Mouse (Mus musculus): ENCODE data around the gene Prc1.

Prc1 gene

DNA sequence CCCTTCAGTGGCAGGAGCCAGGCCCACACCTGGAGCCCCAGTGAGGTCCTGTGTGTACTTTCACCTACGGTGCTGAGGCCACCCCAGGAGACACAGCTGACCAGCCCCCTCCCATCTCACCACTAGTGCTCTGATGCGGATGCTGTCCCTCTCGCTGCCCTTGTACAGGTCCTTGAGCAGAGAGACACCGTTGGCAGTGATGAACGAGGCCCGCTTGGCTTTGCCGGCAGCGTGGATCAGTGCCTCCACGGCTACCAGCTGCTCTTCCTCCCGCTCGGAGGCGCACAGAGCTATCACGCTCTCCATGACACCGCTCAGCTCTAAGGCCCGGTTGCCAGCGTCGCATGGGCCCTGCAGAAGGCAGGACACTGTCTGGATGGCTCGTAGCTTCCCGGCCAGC is 37.2 kb downstream of the Prc1 start:
- no peak for DNase-seq (ENCODE audit: extremely low read depth, low read depth)

DNA sequence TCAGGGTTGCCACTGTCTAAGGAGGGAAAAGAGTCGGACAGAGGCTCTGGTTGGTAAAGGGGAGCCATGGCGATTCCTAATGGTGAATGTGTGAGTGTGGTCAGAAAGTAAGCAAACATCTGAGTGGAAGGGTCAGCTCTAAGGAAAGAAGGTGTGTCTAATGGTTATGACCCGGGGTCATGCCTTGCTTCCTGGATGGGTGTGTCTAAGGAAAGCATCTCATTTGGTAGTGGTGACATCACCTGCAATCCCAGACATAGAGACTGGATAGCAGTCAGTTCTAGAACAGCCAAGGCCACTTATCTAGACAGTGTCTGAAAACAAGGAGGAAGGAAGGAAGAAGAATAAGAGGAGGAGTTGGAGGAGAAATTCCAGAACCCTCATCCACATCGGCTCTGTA is 40.6 kb downstream of the Prc1 start:
- DNase-seq (ENCODE audit: extremely low read depth, low read depth), result no peak

DNA sequence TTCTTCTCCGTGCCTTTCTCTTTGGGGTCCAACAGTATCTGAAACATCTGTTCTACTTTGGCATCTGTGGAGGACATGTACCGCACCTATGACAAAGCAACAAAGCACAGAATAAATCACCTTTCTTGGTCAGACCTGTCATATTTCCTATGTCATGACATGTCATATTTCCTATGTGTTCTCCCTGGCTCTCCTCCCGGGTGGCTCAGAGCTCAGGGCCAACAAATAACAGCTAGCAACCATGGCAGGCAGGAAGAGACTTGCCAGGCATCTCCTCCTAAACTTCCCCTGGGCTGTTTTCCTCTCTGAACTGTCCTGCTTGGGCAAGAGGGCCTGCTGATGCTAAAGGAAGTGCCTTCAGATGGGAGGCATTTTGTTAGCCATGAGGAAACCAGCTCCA is 42.7 kb downstream of the Prc1 start:
- no peak for DNase-seq (ENCODE audit: extremely low read depth, low read depth)

DNA sequence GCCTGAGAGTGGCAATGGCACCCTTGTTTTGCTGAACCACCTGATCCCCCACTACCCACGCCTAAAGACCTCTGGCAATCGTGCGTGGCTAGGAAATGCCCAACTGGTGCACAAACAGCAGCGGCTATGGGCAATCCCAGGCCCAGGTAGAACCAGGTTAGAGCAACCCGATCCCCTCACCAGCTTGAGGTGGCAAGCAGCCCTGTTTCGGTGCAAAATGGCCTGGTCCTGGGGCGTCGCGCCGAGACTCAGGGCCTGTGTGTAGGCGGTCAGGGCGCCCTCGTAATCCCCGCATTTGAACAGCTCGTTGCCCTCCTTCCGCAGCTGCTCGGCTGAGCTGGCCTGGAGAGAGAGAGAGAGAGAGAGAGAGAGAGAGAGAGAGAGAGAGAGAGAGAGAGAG is 45.1 kb downstream of the Prc1 start:
- DNase-seq (ENCODE audit: extremely low read depth, low read depth), result no peak

DNA sequence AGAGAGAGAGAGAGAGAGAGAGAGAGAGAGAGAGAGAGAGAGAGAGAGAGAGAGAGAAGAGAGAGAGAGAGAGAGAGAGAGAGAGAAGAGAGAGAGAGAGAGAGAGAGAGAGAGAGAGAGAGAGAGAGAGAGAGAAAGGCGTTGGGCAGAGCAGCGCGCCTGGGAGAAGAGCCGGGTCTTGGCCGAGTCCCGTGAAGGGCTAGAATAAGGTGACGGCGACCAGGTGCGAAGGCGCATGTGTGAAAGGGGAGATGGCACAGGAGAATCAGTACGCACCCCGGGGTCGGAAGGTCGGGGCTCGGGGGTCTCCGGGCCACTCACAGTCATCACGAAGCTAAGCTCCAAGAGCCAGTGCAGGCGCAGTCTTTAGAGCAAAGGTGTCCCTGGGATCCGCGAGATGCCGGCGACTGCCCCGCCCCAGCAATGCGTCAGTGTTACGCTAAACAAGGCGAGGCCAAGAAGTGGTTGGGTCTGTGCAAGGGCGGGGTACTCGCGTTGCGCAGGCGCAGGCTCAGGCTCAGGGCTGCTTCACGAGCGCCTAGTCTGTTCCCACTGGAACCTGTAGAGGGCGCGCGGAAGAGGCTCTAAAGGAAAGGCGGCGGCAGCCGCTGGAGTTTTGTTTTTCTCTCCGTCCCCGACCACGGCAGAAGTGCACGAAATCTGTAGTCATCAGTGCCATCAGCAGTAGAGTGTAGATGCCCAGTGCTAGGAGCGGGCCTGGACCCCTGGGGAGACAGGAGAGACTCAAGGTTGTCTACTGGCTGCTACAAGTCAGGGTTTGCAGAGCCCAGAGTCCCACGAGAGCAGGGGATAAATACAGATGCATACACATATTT is 45.8 kb downstream of the Prc1 start:
- DNase-seq (ENCODE audit: extremely low read depth, low read depth), result peak; percentile 90

DNA sequence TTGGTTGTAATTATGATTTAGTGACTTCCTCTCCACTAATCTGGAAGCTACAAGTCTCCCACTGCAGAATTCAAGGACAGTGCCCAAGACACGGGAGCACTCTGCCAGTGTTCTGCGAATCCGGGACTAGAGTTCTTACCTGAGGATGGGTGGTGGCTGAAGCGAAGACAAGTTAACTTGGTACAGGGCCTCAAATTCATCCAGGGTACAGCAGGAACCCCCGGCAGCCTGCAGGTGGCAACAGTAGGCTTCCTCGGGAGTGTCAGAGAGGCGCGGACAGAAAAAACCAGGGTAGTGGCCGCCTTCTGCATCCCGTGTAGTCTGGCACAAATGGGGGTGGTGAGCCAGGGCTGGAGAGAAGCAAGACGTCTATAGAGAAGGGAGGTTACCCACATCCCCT is 46.5 kb downstream of the Prc1 start, which contains the start of gene Unc45a:
Gene Unc45a, minus strand, starts transcription at position 213 of the 400 bp plus-strand sequence.
- peak; percentile 62 for DNase-seq (ENCODE audit: extremely low read depth, low read depth)

DNA sequence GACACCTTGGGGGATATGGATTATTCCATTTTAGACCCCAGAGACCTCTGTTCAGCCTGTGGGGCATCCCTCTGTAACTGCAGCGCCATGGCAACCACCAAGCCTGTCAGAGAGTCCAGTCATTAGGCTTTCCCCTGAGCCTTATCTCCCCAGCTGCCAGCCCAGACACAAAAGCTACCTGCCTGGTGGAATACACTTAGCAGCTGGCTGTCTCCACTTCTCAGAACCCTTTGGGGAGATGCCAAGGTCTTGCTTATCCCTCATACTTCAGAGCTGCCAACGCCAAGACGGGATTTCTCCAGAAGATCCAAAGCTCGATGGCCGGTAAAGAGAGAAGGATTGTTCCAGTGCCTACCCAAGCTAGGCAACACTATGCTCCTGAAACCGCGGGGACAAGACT is 47.5 kb downstream of the Prc1 start:
- DNase-seq (ENCODE audit: extremely low read depth, low read depth), result peak; percentile 22

DNA sequence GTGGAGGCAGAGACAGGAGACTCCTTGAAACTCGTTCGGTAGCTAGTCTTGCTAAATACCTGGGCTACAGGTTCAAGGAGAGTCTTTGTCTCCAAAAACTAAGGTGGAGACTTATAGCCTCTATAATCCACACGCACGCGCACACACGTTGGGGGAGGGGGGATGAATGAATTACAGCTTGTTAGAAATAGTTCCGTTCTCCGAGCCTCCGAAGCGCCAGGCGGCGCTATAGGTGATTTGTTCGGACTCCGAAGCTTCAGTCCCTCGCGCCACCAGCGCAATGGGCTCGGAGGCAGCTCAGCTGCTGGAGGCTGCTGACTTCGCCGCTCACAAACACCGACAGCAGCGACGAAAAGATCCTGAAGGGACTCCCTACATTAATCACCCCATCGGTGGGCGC is 48.6 kb downstream of the Prc1 start, which contains the start of gene Hddc3:
Gene Hddc3, plus strand, starts transcription at position 247 of the 400 bp plus-strand sequence.
- DNase-seq (ENCODE audit: extremely low read depth, low read depth), result peak; percentile 89

DNA sequence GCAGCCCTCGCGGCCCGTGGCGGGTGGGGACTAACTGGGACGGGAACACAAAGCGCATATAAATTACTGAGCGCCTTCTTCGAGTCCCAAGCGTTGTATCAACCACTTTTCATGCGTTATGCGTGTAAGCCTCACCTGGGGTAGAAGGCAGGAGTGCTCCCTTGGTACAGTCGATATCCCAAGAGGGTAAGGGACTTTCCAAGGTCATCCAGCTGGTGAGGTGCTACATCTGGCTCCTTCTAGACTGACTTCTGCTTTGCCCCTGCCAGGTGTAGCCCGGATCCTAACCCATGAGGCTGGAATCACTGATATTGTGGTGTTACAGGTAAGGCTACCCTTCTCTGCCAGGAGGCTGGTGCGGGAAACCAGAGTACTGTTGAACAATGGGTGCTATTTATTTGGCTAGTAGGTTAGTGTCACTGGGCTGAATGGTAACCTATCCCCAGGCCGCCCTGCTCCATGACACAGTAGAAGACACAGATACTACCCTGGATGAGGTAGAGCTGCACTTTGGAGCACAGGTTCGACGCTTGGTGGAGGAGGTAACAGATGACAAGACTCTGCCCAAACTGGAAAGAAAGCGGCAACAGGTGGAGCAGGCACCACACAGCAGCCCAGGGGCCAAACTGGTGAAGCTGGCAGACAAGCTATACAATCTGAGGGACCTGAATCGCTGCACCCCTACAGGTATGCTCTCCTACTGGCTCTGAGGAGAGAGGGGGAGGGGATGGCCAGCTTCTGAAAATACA is 49.2 kb downstream of the Prc1 start:
- DNase-seq (ENCODE audit: extremely low read depth, low read depth), result peak; percentile 24

DNA sequence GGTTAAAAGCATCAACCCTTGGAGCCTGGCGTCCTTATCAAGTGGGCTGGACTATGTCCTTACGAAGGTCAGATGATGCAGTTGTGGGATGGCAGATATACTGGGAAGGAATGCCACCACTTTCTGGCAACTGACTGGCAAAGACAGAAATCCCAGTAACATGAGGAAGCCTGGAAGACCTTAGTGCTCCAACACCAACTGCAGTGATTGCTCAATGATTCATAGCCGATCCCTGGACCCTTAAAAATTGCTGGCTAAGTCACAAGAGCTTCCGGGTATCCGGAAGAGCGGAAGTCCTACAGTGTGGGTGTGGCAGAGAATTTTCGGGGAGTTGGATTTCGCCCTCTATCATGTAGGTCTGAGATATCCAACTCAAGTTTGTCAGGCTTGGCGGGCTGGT is 51.9 kb downstream of the Prc1 start:
- DNase-seq (ENCODE audit: extremely low read depth, low read depth), result no peak

DNA sequence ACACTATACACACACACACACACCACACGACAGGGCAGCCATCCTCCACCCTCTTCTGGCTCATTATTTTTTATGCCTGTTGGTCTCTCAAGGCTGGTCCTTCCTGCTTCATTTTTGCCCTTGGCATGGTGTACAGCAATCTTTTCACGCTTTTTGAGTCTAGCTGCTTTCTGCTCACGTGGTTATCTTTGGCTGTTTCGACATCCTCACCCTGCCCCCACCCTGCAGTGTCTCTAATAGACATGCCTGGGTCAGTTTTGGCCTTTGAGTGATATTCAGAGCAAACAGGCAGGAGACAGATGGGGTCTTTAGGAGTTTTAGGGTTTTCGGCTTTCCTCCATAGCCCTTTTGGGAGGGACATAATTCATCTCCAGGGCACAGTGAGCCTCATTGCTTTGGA is 52.6 kb downstream of the Prc1 start:
- no peak for DNase-seq (ENCODE audit: extremely low read depth, low read depth)

DNA sequence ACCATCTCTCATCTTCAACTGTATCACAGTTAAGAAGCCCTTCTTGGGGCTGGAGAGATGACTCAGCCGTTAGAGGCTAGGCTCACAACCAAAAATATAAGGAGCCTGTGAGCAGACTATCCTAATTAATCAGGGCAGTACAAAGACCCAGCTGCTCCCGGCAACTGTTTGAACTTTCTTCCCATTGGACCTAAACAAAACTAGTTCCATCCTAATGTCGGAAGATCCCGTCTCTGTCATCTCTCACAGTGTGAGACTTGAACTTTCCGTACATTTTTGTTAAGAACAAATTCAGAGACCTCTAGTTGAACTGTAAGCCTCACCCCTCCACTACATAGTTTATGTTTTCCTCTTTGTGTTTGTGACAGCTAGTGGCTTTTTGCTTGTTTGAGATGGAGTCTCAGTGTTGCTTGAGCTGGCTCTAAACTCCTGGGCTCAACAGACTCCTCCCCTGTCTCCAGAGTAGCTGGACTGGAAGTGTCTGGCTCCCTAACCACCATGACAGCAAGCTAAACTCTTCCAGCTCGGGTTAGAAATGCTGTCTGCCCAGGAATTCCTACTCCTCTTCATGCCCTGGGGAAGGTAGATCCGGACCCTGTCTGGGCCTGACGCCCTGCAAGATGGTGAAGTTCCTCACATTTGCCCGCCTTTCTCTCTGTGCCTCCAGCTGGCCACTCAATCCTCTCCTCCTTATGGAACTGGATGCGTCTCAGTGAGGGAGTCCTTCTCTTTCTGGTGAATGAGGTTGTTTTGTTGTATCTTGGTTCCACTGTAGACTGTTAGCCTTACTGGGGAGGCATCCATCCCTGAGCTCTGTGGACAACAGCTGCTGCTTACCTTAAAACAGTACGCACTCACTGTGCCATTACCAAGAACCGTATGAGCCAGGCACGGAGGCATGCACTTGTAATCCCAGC is 53.7 kb downstream of the Prc1 start:
- DNase-seq (ENCODE audit: extremely low read depth, low read depth), result no peak

DNA sequence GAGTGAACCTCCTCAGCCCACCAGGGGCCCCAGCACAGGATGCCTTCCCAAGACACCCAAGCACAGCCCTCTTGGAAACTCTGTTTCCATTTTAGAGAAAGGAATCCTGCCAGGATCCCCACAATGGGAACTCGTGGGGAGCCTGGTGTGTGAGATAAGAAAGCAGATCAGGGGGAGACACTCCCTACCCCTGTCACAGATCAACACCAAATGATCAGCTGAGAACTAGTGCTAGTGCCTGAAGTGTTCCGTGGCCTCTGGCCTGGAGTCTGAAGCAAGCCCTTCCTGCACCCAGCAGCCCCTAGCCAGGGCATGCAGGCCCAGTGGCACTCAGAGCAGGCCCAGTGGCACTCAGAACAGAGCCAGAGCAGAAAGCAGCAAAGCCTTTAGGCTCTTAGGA is 56.6 kb downstream of the Prc1 start:
- DNase-seq (ENCODE audit: extremely low read depth, low read depth), result no peak

DNA sequence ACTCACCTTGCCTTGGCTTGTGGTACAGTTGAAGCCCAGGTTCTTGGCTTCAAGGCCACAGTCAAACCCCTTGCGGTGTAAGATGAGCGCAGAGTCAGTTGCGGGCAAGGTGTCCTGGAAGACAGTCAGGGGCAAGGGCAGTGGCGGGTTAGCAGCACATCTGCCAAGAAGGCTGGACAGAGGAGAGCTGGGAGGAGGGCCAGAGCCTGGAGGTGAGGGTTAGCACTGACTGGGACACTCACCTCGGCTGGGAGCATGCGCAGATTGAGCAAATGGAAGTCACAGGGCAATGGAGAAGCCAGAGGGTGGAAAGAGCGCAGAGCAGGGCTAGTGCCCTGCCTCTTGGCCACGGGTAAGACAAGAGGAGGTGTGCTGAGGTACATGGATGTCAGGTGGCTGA is 58.7 kb downstream of the Prc1 start:
- no peak for DNase-seq (ENCODE audit: extremely low read depth, low read depth)

DNA sequence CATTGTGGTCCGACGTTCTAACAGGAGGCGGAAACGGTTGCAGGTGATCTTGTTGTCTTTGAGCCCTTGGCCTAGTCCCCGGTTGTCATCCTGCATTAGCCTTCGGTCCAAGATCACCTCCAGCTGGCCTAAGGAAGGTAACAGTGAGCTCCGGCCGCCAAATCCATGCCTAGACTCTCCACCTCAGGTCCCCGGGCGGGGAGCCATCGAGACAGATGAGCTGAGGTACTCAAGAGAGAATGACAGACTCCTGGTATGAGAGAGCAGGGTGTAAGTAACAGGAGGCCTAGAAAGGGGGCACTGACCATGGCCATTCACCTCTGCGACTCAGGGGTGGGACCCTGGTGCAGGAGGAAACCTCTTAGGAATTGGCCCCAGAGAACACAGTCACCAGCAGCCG is 62.1 kb downstream of the Prc1 start:
- no peak for DNase-seq (ENCODE audit: extremely low read depth, low read depth)

DNA sequence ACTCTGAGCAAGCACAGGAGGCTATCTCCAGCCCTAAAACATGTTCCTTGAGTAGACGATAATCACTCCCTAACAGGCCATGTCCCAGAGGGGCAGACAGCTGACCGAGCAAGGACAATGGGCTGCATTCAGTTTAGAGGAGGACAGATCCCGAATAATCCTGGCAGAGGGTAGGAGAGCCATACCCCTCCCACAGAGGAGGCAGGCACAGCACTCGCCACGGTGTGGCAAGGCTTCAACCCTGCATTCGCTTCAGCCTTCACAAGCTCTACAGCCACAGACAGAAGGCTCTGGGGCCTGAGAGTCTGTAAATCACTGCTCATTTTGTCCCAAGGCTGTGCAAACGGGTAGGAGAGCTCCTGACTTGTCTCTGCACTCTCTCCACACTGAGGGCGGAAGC is 62.9 kb downstream of the Prc1 start:
- DNase-seq (ENCODE audit: extremely low read depth, low read depth), result no peak

DNA sequence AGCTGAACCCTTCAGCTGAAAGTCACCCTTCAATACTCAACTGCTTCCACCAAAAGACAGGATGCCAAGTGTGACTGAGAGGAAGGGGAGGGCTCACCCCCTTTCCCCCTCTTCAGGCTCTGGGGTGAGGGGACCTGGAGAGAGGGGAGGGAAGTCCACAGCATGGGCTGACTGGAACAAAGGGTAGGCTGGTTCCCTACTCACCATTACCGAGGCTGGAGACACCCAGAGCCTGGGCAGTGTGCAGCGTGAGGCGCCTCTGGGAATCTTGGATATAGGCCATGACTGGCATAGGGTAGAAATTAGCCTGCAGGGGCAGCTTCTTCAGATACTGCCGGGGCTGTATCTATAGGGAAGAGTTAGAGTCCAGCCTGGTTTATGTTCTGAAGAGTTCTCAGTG is 63.8 kb downstream of the Prc1 start:
- DNase-seq (ENCODE audit: extremely low read depth, low read depth), result no peak

DNA sequence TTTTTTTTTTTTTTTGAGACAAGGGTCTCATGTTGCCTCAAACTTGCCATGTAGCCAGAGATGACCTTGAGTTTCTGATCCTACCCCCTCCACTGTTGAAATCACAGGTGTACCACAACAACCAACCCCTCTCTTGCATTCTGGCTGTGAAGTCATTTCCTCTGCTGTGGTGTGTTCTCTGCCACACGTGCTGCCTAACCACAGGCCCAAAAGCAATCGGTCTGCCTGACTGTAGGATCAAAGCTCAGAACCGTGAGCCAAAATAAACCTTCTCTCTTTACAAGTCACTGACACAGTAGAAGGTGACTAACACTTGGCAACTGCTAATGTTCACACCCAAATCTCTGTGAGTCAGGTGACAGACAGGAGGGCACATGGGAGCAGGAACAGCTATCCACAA is 66.2 kb downstream of the Prc1 start:
- no peak for DNase-seq (ENCODE audit: extremely low read depth, low read depth)

DNA sequence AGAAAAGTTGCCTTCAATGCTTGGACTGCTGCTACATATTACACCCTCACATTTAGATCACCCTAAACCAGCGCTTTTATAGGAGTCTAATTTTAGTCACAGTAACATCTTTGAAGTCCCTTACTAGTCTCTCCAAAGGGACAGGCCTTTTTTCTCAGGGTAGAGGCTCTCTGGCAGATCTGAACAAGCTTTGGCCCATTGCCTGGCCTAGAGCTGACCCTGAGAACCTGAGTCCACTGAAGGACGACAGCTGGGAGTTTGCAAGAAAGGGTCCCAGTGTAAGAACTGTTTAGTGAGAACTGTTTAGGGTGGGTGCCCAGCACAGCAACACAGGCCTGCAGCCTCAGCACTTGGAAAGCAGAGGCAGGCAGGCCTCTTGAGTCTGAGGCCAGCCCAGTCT is 71.5 kb downstream of the Prc1 start:
- no peak for DNase-seq (ENCODE audit: extremely low read depth, low read depth)

Data from MEL-GATA-1-ER (cell line).